Mouse (Mus musculus): Measurements from ENCODE around the gene Bad. TPM values are rescaled to one million over a fixed set of nuclear protein-coding genes. Genes with fewer than 3 reads are reported as not detected.
"Not testable (repeated sequence)": the region's sequence is repeated elsewhere in the genome, so short reads cannot be mapped to it uniquely, and the experiment has no call there.

Bad gene
- polyA plus RNA-seq, 3 experiments from 2014 or later: 42.9 to 55.0 (median 47.6) TPM

DNA sequence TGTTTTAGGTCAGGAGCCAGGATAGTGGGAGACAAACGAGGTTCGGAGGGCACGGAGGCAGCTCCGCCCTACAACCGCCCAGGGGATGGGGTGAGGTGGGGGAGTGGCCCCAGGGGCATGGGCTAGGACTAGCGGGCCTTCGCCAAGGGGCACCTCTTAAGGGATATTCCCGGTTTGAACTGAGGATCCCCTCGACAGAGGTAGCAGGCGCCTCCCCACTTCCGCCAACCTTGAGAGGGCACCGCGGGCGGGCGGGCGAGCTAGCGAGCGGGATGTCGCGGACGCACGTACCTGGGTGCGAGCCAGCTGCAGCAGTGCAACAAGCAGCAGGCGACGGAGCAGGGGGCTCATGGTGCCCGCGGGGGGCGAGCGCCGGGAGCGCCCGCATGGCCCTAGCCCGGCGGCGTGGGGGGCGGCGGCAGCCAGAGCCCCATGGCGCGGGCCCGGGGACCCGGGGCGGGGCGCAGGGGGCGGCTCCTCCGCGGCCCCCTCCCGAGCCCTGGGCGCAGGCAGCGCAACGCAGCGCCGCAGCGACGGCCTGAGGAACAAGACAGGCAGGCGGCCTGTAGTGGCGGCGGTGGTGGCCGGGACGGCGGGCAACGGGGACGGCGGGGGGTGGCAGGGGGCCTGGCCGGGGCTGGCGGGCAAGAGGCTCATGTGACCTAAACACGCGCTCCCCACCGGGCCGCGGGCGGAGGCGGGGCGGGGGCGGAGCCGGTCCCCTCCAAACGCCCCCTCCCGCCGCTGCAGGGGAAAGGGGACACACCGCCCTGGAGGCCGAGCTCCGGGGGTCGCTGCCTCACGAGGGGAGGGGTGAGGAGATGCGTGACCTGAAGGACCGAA is 45.6 kb downstream of the Bad start, which contains the start of gene Vegfb:
Gene Vegfb, minus strand, starts transcription at position 591 of the 843 bp plus-strand sequence.
- peak; percentile 56 for ATAC-seq

DNA sequence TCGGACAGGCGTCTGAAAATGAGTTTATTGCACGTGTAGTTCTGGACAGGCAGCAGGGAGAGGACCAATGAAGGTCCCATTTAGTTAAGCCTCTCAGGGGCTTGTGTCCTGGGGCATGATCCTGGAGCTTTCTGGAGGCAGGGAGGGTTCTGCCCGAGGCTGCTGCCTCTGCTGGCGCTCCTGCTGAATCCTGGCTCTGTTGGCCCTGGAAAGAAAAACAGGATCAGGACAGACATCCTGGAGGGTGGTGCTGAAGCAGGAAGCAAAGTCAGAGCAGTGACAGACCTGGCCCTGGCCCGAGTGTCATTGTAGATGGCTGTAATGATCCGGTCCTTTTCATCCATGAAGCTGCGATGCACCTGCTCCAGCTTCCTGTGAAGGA is 46.2 kb downstream of the Bad start:
- ATAC-seq: no peak

DNA sequence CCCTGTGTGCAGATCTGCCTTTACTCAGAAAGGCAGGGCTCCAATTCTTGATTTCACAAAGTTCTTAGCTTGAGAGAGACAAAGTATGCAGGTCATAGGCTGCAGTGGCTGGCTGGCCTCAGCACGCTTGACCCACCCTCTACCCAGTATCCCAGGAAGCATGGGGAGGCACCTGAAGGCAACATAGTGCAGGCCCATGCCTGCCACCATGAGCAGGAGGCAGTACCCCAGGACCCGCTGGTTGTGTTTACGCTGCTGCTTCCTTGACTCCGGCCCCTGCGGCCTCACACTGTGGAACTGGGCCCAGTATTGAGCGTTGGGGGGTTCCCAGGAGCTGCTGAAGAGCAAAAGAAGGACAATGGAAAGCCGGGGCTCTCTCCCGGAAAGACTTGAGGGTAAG is 47.6 kb downstream of the Bad start:
- ATAC-seq: no peak

DNA sequence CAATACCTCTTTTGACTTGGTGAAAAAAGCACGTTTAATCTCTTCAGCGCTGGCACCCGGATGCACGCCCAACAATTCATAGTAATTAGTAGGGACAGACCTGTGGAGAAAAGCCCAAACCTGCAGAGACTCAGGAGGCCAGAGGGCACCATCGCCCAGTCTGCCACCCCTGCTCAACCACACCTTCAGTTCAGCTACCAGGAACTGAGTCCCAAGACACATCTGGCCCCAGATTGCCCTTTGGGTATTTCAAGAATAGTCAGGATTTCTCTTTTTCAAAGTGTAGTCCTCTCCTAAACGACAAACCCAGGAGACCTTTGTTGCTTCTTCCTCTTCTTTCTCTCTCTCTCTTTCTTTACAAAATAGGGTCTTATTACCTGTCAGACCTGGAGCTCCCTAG is 49.1 kb downstream of the Bad start:
- ATAC-seq: no peak

DNA sequence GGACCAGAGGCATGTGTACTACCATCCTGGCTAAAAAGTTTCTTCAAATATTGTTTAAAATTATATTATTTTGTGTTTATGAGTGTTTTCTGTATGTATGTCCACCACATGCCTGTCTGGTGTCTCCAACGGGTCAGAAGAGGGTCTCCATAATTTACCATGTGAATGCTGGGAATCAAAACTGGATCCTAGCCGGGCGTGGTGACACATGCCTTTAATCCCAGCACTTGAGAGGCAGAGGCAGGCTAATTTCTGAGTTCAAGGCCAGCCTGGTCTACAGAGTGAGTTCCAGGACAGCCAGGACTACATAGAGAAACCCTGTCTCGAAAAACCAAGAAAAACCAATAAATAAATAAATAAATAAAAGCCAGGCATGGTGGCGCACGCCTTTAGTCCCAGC is 49.5 kb downstream of the Bad start:
- not testable (repeated sequence) for ATAC-seq

DNA sequence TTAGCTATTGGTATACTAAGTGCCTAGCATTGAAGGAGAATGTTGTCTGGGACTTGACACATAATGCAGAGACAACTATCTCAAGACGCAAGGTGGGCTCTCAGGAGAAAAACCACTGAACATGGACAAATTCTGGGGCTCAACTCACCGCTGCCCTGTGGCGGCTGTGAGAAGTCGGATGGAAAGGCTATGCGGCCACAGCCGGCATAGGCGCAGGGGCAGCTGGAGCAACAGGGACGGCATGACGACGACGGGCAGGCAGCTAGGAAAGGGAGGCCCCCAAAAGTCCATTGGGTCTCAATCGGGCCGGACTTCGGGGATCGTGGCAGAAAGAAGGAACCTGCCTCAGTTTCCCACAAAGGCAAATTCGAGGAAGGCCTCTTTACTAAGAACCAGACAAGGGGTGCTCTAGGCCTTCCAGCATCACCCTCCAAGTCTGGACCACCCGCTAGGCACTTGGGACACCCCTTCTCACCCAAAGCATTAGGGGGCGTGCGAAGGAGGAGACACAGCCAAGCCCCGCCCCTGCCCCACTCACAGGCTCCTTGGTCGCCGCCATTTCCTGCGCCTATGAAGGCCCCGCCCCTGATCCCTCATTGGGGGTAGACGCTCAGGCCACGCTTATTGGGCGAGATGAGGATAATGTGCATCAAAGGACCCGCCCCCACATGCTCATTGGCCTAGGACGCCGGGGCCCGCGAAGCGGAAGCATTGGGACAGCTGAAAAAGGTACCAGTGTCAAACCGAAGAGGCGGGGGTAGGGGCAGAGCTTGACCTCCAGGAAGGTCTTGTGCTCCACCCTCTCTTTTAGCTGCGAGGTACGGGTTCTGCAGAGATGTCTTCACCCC is 50.6 kb downstream of the Bad start, which contains the start of gene Dnajc4:
Gene Dnajc4, minus strand, starts transcription at position 562 of the 848 bp plus-strand sequence.
- peak; percentile 98 for ATAC-seq

DNA sequence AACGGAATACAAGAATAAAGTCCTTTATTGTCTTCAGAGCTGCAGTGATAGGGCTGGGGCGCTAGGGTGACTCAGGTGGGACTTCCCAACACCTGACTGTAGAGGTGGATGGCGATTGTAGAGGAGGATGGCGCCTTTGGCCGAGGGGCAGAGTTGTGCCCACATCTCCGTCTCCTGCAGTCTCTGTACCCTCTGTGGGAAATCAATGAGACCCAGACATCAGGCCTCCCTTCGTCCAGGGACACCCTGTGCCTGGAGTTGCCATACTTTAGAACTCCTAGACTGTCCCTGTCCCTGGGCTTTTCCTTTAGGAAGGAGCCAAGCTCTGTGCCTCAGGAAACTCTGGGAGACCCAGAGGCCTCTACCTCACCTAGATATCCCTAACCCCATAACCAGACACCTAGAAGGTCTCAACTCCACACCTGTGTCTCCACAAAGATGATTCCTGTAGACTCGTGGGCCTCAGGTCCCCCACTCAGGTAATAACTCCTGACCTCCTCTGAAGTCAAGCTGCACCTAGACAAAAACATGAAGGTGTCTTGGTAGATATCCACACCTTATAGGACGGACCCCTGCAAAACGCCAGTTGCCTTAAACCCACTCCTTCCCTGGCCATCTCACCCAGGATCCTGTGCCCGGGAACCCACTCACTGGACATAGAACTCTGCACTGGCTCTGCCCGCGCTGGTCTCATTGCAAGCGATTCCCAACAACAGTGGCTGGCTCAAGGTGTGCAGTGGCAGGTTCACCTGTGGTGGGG is 51.5 kb downstream of the Bad start:
- ATAC-seq: no peak

DNA sequence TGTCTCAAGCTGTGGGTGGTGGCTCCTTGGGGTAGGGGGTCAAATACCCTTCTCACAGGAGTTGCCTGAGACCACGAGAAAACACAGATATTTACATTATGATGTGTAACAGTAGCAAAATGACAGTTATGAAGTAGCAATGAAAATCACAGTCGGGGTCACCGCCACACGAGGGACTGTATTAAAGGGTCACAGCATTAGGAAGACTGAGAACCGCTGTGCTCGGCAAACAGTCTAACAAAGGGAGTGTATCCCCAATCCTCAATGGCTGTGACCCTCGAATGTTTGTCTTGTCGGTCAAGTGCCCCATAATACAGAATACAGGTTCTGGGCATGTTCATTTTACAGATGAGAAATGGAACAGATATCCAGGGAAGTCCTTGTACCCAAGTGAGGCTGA is 52.3 kb downstream of the Bad start:
- ATAC-seq: no peak

DNA sequence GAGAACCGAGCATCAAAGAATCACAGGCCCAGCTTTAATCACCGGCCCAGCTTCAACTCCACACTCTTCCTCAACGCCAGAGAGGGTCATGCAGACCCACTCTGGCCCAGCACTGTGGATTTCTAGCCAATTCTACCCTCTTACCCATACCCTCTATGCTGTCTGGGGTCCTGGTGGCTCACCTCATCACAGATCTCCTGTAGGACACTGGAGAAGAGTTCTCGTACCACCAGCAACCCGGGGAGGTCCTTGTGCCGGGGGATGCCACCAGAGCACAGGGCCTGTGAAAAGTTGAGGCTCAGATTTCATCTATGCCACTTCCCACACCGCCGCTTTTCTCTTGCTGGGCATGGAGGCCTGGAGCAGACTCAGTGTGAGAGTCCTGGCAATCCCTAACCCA is 52.8 kb downstream of the Bad start:
- ATAC-seq: no peak

DNA sequence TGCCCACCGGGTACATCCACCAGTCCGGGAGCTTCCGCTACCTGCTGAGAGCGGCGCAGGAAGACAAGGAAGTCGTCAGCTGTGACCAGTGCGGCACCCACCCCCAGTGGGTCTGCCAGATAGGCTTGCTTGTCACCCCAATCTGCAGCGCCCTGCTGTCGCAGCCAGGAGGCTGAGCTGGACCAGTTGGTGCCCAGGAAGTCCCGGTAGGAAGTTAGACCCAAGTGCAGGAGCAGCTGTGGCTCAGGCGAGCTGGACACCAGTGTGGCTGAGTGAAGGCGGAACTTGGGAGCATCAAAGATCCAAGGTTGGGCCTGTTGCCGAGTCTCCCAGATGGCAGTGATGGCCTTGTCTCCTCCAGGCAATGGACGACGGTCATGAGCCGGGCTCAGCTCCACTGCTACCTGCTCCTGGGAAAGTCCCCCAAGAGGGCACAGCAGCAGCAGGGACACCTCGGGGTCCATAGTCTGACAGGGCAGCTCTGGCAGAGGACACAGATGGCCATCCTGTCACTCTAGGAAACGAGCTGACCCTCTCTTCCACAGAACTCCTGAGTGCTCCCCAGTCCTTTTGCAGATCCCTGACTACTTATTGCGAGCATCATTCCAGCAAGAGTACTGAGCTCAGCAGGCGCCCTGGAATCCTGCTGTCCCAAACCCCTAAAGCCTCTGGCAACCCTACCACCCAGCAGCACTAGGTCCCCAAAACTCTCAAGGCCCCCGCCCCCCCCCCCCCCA is 53.8 kb downstream of the Bad start:
- no peak for ATAC-seq

DNA sequence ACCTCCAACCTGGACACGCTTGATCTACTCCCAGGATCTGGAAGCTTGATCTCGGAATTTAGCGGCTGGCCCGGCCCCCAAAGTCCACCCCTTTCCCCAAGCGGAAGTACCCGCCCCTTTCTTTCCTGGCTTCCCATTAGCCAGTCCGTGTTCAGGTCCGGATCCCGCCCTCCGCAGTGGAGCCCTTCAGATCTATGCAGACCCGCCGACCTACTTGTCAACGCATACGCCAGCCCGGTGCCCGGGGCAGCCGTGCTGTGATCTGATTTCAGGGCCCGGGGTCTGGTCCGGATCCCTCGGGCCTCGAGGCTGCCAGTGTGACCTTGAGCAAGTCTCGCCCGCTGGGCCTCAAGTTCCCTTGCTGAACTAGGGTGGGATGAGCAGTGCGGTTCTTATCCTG is 54.3 kb downstream of the Bad start, which contains the start of the genes Nudt22 and Trpt1:
Gene Nudt22, minus strand, starts transcription at position 112 of the 400 bp plus-strand sequence.
Gene Trpt1, plus strand, starts transcription at position 126 of the 400 bp plus-strand sequence.
- peak; percentile 50 for ATAC-seq

DNA sequence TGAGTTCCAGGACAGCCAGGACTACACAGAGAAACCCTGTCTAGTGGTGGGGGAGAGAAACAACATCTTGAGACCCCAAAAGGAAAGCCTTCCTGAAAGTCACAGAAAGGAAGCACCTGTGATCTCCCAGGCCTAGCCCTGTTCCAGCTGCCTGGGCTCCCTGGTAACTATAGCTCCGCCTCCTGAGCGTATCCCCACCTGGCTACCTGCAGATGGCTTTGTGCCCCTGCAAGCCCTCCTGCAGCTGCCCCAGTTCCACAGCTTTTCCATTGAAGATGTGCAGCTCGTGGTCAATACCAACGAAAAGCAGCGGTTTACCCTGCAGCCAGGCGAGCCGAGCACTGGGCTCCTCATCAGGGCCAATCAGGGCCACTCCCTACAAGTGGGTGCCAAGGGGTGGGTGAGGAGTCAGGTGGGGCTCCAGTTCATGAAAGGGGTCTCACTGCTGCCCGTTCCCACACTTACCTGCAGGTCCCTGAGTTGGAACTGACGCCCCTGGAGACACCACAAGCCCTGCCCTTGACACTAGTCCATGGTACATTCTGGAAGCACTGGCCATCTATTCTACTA is 56.1 kb downstream of the Bad start:
- no peak for ATAC-seq

DNA sequence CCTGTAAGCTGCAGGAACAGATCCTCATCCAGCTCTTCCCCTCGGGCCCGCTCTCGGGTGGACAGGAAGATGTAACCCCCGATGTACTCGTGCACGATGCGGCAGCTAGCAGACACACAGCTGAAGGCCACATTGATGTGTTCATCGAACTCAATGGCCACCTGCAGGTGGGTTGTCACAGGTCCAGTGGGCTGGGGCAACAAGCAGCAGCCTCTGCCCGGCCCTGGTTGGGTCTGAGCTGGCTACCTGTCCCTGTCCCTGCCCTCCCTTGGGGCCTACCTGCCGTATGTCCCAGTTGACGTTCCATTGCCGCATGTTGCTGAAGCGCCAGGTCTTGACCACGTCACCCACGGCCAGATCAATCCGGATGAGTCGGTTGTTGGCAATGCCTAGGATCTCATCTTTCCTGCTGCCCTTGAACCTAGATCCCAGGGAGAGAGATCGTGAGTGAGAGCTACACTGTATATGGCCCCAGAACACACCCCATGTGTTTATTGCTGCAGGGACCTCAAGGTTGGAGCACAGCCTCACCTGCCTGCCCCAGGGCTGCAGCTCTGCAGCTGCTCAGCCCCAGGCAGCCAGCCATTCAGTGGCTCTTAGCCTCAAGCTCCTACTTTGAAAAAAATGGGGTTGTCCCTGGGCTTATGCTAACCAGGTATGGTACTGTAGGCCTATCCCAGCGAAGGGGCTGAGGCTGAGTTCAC is 57.9 kb downstream of the Bad start:
- ATAC-seq: no peak

Other genes starting within 250 kb of the Bad start
- gene Rps6ka4, start 101.2 kb upstream of the Bad start, polyA plus RNA-seq (2017; shearing (Covaris generic)): 10 to 100 TPM in 1 of 3 experiments, 1 to 10 TPM in 2; 7.4 to 13.5 (median 8.6) TPM
- gene Ccdc88b, start 83.7 kb upstream of the Bad start, polyA plus RNA-seq (2017; shearing (Covaris generic)): 1 to 10 TPM; 4.4 to 5.8 (median 4.7) TPM
- gene Trmt112, start 32.2 kb upstream of the Bad start, polyA plus RNA-seq (2017; shearing (Covaris generic)): 100 to 1,000 TPM; 143 to 219 (median 200) TPM
- gene Prdx5, start 31.8 kb upstream of the Bad start, polyA plus RNA-seq (2017; shearing (Covaris generic)): 100 to 1,000 TPM; 209 to 245 (median 241) TPM
- 1 to 10 TPM; 2.3 to 4.4 (median 4.2) TPM for gene Esrra, start 20.0 kb upstream of the Bad start, polyA plus RNA-seq (2017; shearing (Covaris generic))
- under 1 TPM in 1 of 3 experiments, not detected in 2; 0.59 TPM for gene Catsperz, start 16.5 kb upstream of the Bad start, polyA plus RNA-seq (2017; shearing (Covaris generic))
- gene Kcnk4, start 7.3 kb upstream of the Bad start, polyA plus RNA-seq (2017; shearing (Covaris generic)): not detected
- 10 to 100 TPM in 1 of 3 experiments, 1 to 10 TPM in 2; 4.6 to 13.0 (median 9.1) TPM for gene Gpr137, start 619 bp downstream of the Bad start, polyA plus RNA-seq (2017; shearing (Covaris generic))
- 10 to 100 TPM; 18.2 to 35.2 (median 29.7) TPM for gene Ppp1r14b, start 33.1 kb downstream of the Bad start, polyA plus RNA-seq (2017; shearing (Covaris generic))
- 1 to 10 TPM; 2.8 to 4.3 (median 3.6) TPM for gene Plcb3, start 34.6 kb downstream of the Bad start, polyA plus RNA-seq (2017; shearing (Covaris generic))
- gene Fkbp2, start 38.6 kb downstream of the Bad start, polyA plus RNA-seq (2017; shearing (Covaris generic)): 100 to 1,000 TPM in 1 of 3 experiments, 10 to 100 TPM in 2; 44.0 to 102 (median 47.1) TPM
- 1 to 10 TPM; 2.5 to 3.6 (median 3.5) TPM for gene Vegfb, start 45.8 kb downstream of the Bad start, polyA plus RNA-seq (2017; shearing (Covaris generic))
- gene Dnajc4, start 50.7 kb downstream of the Bad start, polyA plus RNA-seq (2017; shearing (Covaris generic)): 10 to 100 TPM; 34.1 to 59.7 (median 59.0) TPM
- 10 to 100 TPM; 23.7 to 35.3 (median 33.7) TPM for gene Nudt22, start 54.3 kb downstream of the Bad start, polyA plus RNA-seq (2017; shearing (Covaris generic))
- gene Trpt1, start 54.3 kb downstream of the Bad start, polyA plus RNA-seq (2017; shearing (Covaris generic)): 10 to 100 TPM in 1 of 3 experiments, 1 to 10 TPM in 2; 6.4 to 12.8 (median 8.2) TPM
- 100 to 1,000 TPM; 253 to 288 (median 257) TPM for gene Fermt3, start 77.6 kb downstream of the Bad start, polyA plus RNA-seq (2017; shearing (Covaris generic))
- gene Stip1, start 98.1 kb downstream of the Bad start, polyA plus RNA-seq (2017; shearing (Covaris generic)): 100 to 1,000 TPM; 104 to 160 (median 120) TPM
- 1 to 10 TPM in 2 of 3 experiments, under 1 TPM in 1; 0.99 to 3.1 (median 1.8) TPM for gene Macrod1, start 114.9 kb downstream of the Bad start, polyA plus RNA-seq (2017; shearing (Covaris generic))
- under 1 TPM in 1 of 3 experiments, not detected in 2; 0.20 TPM for gene Flrt1, start 163.9 kb downstream of the Bad start, polyA plus RNA-seq (2017; shearing (Covaris generic))